Mouse (Mus musculus) kidney, embryonic 16.5 days (tissue): Measurements from ENCODE around the gene Dchs1. TPM values are rescaled to one million over a fixed set of nuclear protein-coding genes. Genes with fewer than 3 reads are reported as not detected.
"Not testable (repeated sequence)": the region's sequence is repeated elsewhere in the genome, so short reads cannot be mapped to it uniquely, and the experiment has no call there.

Experiments used
- ATAC-seq: fragments of 200-750 bp; cut with Nextera tagmentation; 2 replicates; pipeline ENCODE4 v1.8.0; 2017; ENCODE audit warnings: moderate TSS enrichment; ENCODE audit not compliant: low FRiP score, low TSS enrichment
- H3K27ac ChIP-seq: fragments of 300-500 bp; sonication (generic); 2 replicates; pipeline ENCODE4 v1.5.1; 2014; ENCODE audit warnings: low read length
- H3K27me3 ChIP-seq: fragments of 300-500 bp; sonication (generic); 2 replicates; pipeline ENCODE4 v1.6.1; 2014; ENCODE audit warnings: low read length, control low read depth, mixed read lengths; ENCODE audit not compliant: insufficient read depth
- H3K36me3 ChIP-seq: fragments of 300-500 bp; sonication (generic); 2 replicates; pipeline ENCODE4 v1.6.1; 2014; ENCODE audit warnings: low read length, control low read depth, mixed read lengths; ENCODE audit not compliant: insufficient read depth
- H3K4me1 ChIP-seq: fragments of 300-500 bp; sonication (generic); 2 replicates; pipeline ENCODE4 v1.6.1; 2014; ENCODE audit warnings: low read length, control low read depth, mixed read lengths; ENCODE audit not compliant: insufficient read depth
- H3K4me2 ChIP-seq: fragments of 300-500 bp; sonication (generic); replicated peaks from 2 replicates; pipeline ENCODE4 v1.6.1; 2014; ENCODE audit warnings: low read depth, low read length
- H3K4me3 ChIP-seq: fragments of 300-500 bp; sonication (generic); 2 replicates; pipeline ENCODE4 v1.5.1; 2014; ENCODE audit warnings: mild to moderate bottlenecking, low read length
- H3K9ac ChIP-seq: fragments of 300-500 bp; sonication (generic); replicated peaks from 2 replicates; pipeline ENCODE4 v1.6.1; 2014; ENCODE audit warnings: low read length
- H3K9me3 ChIP-seq: fragments of 300-500 bp; sonication (generic); 2 replicates; pipeline ENCODE4 v1.6.1; 2016; ENCODE audit warnings: low read length, control low read depth
- WGBS: fragments of 180-500 bp; shearing (Covaris S2); extraction: QIAGEN DNeasy Blood & Tissue Kit; methylation state at CpG from one replicate; pipeline ENCODE4 v1.1.7; 2014; 5-methylcytosine and 5-hydroxymethylcytosine counted together
- polyA plus RNA-seq: library from polyadenylated mRNA; unstranded; fragments of >200 nt; fragmentation: Nextera tagmentation; extraction: Ambion mirVana; gene quantifications from 2 replicates; pipeline ENCODE4 v1.2.1, GENCODE M21; 2015

The Dchs1 gene
- polyA plus RNA-seq, 1 experiment from 2014 or later, result 10.4 TPM

DNA sequence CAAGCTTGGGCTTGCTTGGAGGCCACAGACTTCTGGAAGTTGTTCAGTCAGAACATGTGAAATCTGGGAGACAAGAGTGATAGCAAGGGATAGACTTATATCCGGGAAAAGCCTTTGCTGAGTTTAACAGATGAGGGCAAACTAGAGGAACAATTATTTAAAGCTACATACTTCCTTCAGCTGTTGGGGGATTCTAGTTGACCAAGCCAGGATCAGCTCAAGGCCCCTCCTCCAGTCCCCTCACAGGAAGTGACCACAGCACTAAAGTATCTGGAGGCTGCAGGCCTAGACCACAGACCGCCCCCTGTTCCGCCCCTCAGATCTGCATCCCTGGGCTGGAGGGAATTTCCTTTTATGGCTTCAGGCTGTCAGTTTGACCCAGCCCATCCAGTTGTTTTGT is 48.5 kb downstream of the Dchs1 start:
- no peaks in the 10 kb centered on the region for H3K27me3 ChIP-seq
- peaks cover 46% of the 10 kb centered on the region for H3K4me1 ChIP-seq
- peak overlapping the region; percentile 53 for H3K9ac ChIP-seq
- peak; percentile 83 for ATAC-seq
- H3K4me3 ChIP-seq, result peak overlapping the region; percentile 72
- H3K36me3 ChIP-seq, result peaks cover 38% of the 10 kb centered on the region
- 9% methylated on average over 3 of the region's 3 CpGs for WGBS
- no peaks in the 10 kb centered on the region for H3K9me3 ChIP-seq
- H3K27ac ChIP-seq, result peak overlapping the region; percentile 95
- peak overlapping the region; percentile 79 for H3K4me2 ChIP-seq

DNA sequence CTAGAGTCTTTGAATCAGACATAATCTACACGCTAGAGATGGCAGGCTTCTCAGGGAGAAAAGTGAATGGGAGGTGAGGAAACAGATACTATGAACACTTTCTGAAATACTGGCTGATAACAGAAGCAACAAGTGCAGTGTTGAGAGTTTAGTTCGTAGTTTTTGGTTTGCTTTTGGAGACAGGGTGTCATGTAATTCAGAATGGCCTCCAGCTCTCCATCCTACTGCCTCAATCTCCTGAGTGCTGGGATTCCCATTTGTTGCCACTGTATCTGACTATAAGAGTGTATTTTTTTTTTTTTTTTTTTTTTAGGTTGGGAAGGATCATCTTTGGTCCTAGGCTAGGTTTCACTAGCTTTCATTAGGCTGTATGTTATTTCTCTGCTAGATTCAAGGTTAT is 49.2 kb downstream of the Dchs1 start:
- Histone ChIP-seq H3K9me3 (no peaks in the 10 kb centered on the region), H3K4me3 (peak overlapping the region; percentile 72), H3K4me1 (peaks cover 41% of the 10 kb centered on the region), H3K27me3 (no peaks in the 10 kb centered on the region), H3K4me2 (peak overlapping the region; percentile 79), H3K36me3 (peaks cover 45% of the 10 kb centered on the region), H3K27ac (peak overlapping the region; percentile 95), H3K9ac (peak overlapping the region; percentile 53; the same call in 1 of the 2 replicates)
- ATAC-seq, result no peak
- WGBS, result 78% methylated on average over 2 of the region's 2 CpGs

GRCm38 (mm10) chr7:105737648-105738047 is 49.8 kb downstream of the Dchs1 start:
- Histone ChIP-seq H3K27me3 (no peaks in the 10 kb centered on the region), H3K27ac (peak overlapping the region; percentile 83), H3K36me3 (peaks cover 47% of the 10 kb centered on the region), H3K4me3 (peak overlapping the region; percentile 72), H3K4me1 (peaks cover 36% of the 10 kb centered on the region), H3K9ac (peak overlapping the region; percentile 85), H3K4me2 (peak overlapping the region; percentile 79), H3K9me3 (no peaks in the 10 kb centered on the region)
- ATAC-seq, result no peak
- WGBS, result 23% methylated on average over 3 of the region's 3 CpGs

GRCm38 (mm10) chr7:105736911-105737521 is 50.4 kb downstream of the Dchs1 start, which contains the start of gene Rrp8:
TSS of gene Rrp8 (minus strand) at chr7:105737385.
- under 1% methylated on average over 30 of the region's 30 CpGs for WGBS
- peak within 1 kb of the TSS; percentile 95 for H3K27ac ChIP-seq
- no peaks in the 10 kb centered on the region for H3K9me3 ChIP-seq
- ATAC-seq, result peak; percentile 1; the same call in 1 of the 2 replicates
- H3K9ac ChIP-seq, result peak within 1 kb of the TSS; percentile 85
- no peaks in the 10 kb centered on the region for H3K27me3 ChIP-seq
- H3K36me3 ChIP-seq, result peaks cover 48% of the 10 kb centered on the region
- H3K4me2 ChIP-seq, result peak within 1 kb of the TSS; percentile 79
- peak within 1 kb of the TSS; percentile 72 for H3K4me3 ChIP-seq
- peaks cover 36% of the 10 kb centered on the region for H3K4me1 ChIP-seq

- ATAC-seq, result peak; percentile 98
- Histone ChIP-seq H3K9me3 (no peaks in the 10 kb centered on the region), H3K9ac (peak within 1 kb of the TSS; percentile 85), H3K27me3 (no peaks in the 10 kb centered on the region), H3K4me2 (peak within 1 kb of the TSS; percentile 79), H3K4me1 (peaks cover 36% of the 10 kb centered on the region), H3K36me3 (peaks cover 48% of the 10 kb centered on the region), H3K27ac (peak within 1 kb of the TSS; percentile 83), H3K4me3 (peak within 1 kb of the TSS; percentile 72)
- WGBS, result under 1% methylated on average over 42 of the region's 62 CpGs
These were observed 51.1 kb downstream of the Dchs1 start, which contains the start of gene Ilk for GRCm38 (mm10) chr7:105736264-105736901. TSS of gene Ilk (plus strand) at chr7:105736592.

DNA sequence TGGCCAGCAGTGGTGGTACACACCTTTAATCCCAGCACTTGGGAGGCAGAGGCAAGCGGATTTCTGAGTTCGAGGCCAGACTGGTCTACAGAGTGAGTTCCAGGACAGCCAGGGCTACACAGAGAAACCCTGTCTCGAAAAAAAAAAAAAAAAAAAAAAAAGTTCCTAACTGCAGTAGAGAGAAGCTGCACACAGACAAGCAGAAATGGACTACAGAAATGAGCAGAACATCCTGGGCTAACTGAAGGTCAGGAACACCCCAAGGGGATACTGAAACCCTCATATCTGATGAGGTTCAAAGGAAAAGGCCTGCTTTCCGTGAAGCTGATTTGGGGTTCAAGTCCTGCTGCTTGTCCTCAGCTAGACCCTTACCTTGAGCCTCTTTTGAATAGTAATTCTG is 52.0 kb downstream of the Dchs1 start:
- Histone ChIP-seq H3K27ac (peak overlapping the region; percentile 83), H3K9ac (peak overlapping the region; percentile 85), H3K4me2 (peak overlapping the region; percentile 79), H3K4me1 (peaks cover 36% of the 10 kb centered on the region), H3K36me3 (peaks cover 46% of the 10 kb centered on the region), H3K4me3 (peak overlapping the region; percentile 72)
- not testable (repeated sequence) for ATAC-seq, H3K9me3 ChIP-seq, H3K27me3 ChIP-seq
- 44% methylated on average over 4 of the region's 4 CpGs for WGBS

DNA sequence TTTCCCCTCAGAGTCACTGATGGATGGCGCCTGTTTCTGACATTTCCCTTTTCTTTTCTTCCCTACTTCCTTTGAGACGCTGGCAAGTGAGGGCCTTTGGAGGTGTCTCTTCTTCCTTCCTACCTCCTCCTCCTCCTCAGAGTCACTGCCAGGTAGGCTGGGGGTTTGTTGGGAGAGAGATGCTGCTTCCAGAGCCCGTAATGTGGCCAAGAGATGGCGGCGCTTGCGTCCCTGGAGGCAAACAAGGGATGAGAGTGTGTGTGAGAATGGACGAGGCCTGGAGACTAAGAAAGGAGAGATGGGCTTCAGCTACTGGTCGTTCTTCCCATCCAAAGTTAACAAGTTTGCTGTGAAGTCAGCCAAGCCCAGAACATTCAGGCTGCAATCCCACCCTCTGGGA is 52.6 kb downstream of the Dchs1 start:
- Histone ChIP-seq H3K27ac (no peak overlapping the region), H3K36me3 (peaks cover 41% of the 10 kb centered on the region), H3K27me3 (no peaks in the 10 kb centered on the region), H3K9ac (peak overlapping the region; percentile 22), H3K4me3 (peak overlapping the region; percentile 72; the same call in 1 of the 2 replicates), H3K9me3 (no peaks in the 10 kb centered on the region), H3K4me1 (peaks cover 33% of the 10 kb centered on the region), H3K4me2 (peak overlapping the region; percentile 79)
- WGBS, result 80% methylated on average over 8 of the region's 8 CpGs
- no peak for ATAC-seq

DNA sequence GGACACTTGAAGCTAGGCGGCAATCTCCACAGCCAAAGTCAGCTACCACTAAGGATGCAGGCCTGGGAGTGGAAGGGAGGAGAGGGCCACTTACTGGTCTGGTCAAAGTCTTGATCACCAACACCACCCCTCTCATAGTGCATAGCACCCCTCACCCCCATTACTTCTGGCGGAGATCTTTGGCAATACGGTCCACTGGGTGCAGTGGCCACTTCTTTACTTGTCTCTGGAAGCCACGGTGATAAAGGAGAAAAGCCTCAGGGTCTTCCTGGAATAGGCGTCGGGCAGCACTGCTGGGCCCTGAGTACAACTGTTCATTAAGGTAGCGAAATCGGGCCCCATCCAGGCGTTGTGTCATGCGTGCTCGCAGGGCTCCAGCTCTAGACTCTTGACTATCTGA is 53.6 kb downstream of the Dchs1 start:
- no peak overlapping the region for H3K9ac ChIP-seq
- H3K9me3 ChIP-seq, result no peaks in the 10 kb centered on the region
- no peak for ATAC-seq
- no peak overlapping the region for H3K4me3 ChIP-seq
- no peak overlapping the region for H3K27ac ChIP-seq
- no peaks in the 10 kb centered on the region for H3K27me3 ChIP-seq
- peaks cover 24% of the 10 kb centered on the region for H3K4me1 ChIP-seq
- peaks cover 46% of the 10 kb centered on the region for H3K36me3 ChIP-seq
- 96% methylated on average over 11 of the region's 11 CpGs for WGBS
- H3K4me2 ChIP-seq, result no peak overlapping the region

GRCm38 (mm10) chr7:105728701-105729428 is 58.6 kb downstream of the Dchs1 start:
- H3K27ac ChIP-seq, result no peak overlapping the region
- no peak overlapping the region for H3K4me2 ChIP-seq
- no peak for ATAC-seq
- H3K4me3 ChIP-seq, result no peak overlapping the region
- WGBS, result 79% methylated on average over 6 of the region's 6 CpGs
- H3K27me3 ChIP-seq, result no peaks in the 10 kb centered on the region
- no peaks in the 10 kb centered on the region for H3K4me1 ChIP-seq
- H3K9ac ChIP-seq, result no peak overlapping the region
- H3K36me3 ChIP-seq, result peaks cover 42% of the 10 kb centered on the region
- no peaks in the 10 kb centered on the region for H3K9me3 ChIP-seq
